Mouse (Mus musculus) right cerebral cortex, postnatal 10 days (tissue): Measurements from ENCODE around the gene Rbm7.
"Not testable (repeated sequence)": the region's sequence is repeated elsewhere in the genome, so short reads cannot be mapped to it uniquely, and the experiment has no call there.

Source experiments
- DNase-seq, 2 experiments: peaks; one replicate each; pipeline ENCODE4 v3.0.0; 2021; ENCODE audit warnings: low spot score in 2 of 2

Gene Rbm7

GRCm38 (mm10) chr9:48494817-48495547 lies at the start of gene Rbm7, which contains the start of gene Gm5617:
Gene Rbm7 (minus strand): TSS chr9:48495299.
Gene Gm5617 (plus strand): TSS chr9:48495442.
- peak; percentile 97 for DNase-seq

GRCm38 (mm10) chr9:48538688-48539087 lies 43.6 kb upstream of the Rbm7 start:
- peak; percentile 47 to 59 for DNase-seq

- peak in 1 of 2 experiments; percentile 25 for DNase-seq
These were observed 43.0 kb upstream of the Rbm7 start for GRCm38 (mm10) chr9:48538044-48538645.

- DNase-seq: not testable (repeated sequence)
These were observed 42.5 kb upstream of the Rbm7 start for GRCm38 (mm10) chr9:48537616-48538015.

- no peak for DNase-seq
These were observed 41.3 kb upstream of the Rbm7 start for GRCm38 (mm10) chr9:48536414-48536813.

- DNase-seq: no peak
These were observed 37.6 kb upstream of the Rbm7 start for GRCm38 (mm10) chr9:48532730-48533129.

- no peak for DNase-seq
These were observed 37.1 kb upstream of the Rbm7 start for GRCm38 (mm10) chr9:48532203-48532602.

GRCm38 (mm10) chr9:48531294-48531693 lies 36.2 kb upstream of the Rbm7 start:
- no peak for DNase-seq

GRCm38 (mm10) chr9:48526520-48526919 lies 31.4 kb upstream of the Rbm7 start:
- DNase-seq: no peak

GRCm38 (mm10) chr9:48525566-48525965 lies 30.5 kb upstream of the Rbm7 start:
- DNase-seq: no peak

- not testable (repeated sequence) for DNase-seq
These were observed 25.3 kb upstream of the Rbm7 start for GRCm38 (mm10) chr9:48520405-48520804.

GRCm38 (mm10) chr9:48517372-48518130 lies 22.5 kb upstream of the Rbm7 start:
- no peak for DNase-seq

- no peak for DNase-seq
These were observed 21.7 kb upstream of the Rbm7 start for GRCm38 (mm10) chr9:48516615-48517371.

GRCm38 (mm10) chr9:48515332-48515731 lies 20.2 kb upstream of the Rbm7 start:
- no peak for DNase-seq

- DNase-seq: no peak
These were observed 15.0 kb upstream of the Rbm7 start for GRCm38 (mm10) chr9:48510134-48510533.

- peak in 1 of 2 experiments; percentile 57 for DNase-seq
These were observed 9.8 kb upstream of the Rbm7 start for GRCm38 (mm10) chr9:48504741-48505365.

- DNase-seq: no peak
These were observed 7.9 kb upstream of the Rbm7 start for GRCm38 (mm10) chr9:48503001-48503400.

- no peak for DNase-seq
These were observed 6.1 kb upstream of the Rbm7 start for GRCm38 (mm10) chr9:48501192-48501591.

- DNase-seq: no peak
These were observed 441 bp upstream of the Rbm7 start for GRCm38 (mm10) chr9:48495548-48495932.

GRCm38 (mm10) chr9:48481214-48482134 lies 13.6 kb downstream of the Rbm7 start:
- DNase-seq: no peak
